Mouse (Mus musculus): ENCODE measurements around the gene Hoxc6. TPM values are rescaled to one million over a fixed set of nuclear protein-coding genes. Genes with fewer than 3 reads are reported as not detected.
A peak's percentile ranks its signal among the peaks of the same experiment; 100 is the strongest.

Hoxc6 gene
- total and polyA plus RNA-seq, 3 experiments = 0.42 to 4.5 (median 0.79) TPM

DNA sequence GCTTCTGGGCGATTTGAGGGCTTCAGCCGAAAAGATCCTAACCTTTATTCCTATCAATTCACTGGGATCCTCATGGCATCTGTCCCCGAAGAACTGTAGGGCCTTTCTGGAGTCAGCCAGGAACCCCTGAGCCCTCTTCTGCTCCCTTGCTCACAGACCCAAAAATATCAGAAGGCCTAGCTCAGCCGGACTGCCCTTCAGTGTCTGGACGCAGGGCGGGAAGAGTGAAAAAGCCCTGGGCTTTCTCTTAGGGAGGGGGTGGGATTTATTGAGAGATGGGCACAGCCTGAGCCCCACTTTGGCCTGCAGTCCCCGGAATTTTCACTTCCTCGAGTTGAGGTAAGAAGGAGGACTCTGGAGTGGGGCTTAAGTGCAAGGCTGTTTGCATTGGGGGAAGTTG is 34.8 kb upstream of the Hoxc6 start:
- Histone ChIP-seq H3K27me3 (replicated peaks) (peaks cover 93% of the 10 kb centered on the region), H3K9me3 (replicated peaks; ENCODE audit: low read length) (no peaks in the 10 kb centered on the region), H3K9ac (ENCODE audit: insufficient read depth, low read depth) (peak overlapping the region; percentile 7), H3K27ac (ENCODE audit: insufficient read depth, low read depth) (no peak overlapping the region), H3K36me3 (replicated peaks in 1 of 2; ENCODE audit: control insufficient read depth in 1 of 2, insufficient read depth in 1 of 2, low read length in 1 of 2) (no peaks in the 10 kb centered on the region), H3K4me2 (ENCODE audit: insufficient read depth, low read depth, poor library complexity, severe bottlenecking) (peak overlapping the region; percentile 79), H3K4me3 (replicated peaks in 1 of 3; ENCODE audit: low read depth in 2 of 3, low read length in 2 of 3, poor library complexity in 1 of 3) (no peak overlapping the region), H3K4me1 (ENCODE audit: control insufficient read depth in 1 of 2, insufficient read depth in 2 of 2) (peaks cover 3 to 32% of the 10 kb centered on the region in 2 experiments), H3K79me2 (replicated peaks; ENCODE audit: control insufficient read depth, extremely low read depth, insufficient read depth, poor library complexity, severe bottlenecking) (no peaks in the 10 kb centered on the region)
- TF ChIP-seq RCOR1 (conservative IDR thresholded peaks at IDR 0.05; ENCODE audit: low read depth, low read length) (no peak), POLR2AphosphoS2 (IDR thresholded peaks at IDR 0.05; ENCODE audit: low read depth, low read length) (no peak), TBP (conservative IDR thresholded peaks at IDR 0.05; ENCODE audit: low read depth, low read length) (no peak), ZC3H11A (IDR thresholded peaks at IDR 0.05; ENCODE audit: low read depth, low read length) (no peak)
- in situ Hi-C loops (cut with MboI; ENCODE audit: low pct_ligation_motif_present, low pct_unique_long_range_greater_than_20kb, low sequenced_read_pairs) = no loop called here
- dilution Hi-C loops (cut with MboI; ENCODE audit: extremely low pct_ligation_motif_present, extremely low pct_unique_long_range_greater_than_20kb, low sequenced_read_pairs) = no loop called here
- DNase-seq (ENCODE audit: extremely low read depth) = no peak

DNA sequence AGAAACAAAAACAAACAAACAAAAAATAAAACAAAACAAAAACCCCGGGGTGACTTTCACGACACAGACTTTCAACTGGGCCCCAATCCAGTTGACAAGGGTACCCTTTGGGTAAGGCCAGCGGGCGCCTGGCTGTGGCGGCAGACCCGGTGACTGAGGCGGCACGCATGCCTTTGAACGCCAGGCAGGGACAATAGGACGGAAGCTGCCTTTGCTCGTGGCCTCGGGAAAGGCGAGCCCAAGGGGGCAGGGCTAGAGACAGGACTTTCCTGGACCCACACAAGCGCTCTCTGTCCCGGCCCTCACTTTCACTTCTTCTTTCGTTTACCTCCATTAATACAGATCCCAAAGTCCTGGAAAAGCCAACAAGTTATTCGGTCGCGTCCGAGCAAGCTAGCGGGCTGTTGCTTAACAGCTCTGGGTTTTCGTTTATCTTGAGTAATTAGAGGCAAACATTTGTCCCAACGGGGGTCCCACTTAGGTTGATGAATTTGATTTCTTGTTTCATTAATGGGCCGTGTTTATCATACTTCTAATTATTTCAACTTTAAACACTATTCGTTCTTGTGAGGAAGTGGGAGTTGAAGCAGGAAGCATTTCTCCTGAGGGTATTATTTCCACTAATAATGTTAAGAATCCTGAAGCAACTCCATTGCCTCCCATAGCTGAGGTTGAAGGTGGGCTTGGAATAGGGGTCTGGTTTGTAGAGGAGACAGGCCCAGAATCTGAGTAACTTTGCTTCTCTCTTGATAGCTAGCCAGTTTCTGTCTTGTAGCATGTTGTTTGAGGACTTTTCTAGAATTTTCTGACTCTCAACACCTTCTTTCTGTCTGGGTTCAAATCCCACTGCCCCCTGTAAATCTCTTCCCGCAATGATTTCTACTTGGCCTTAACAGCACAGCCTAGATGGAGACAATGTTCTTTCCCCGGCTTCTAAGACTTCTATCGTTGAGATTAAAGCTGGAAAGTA is 34.1 kb upstream of the Hoxc6 start:
- DNase-seq (ENCODE audit: extremely low read depth) = no peak
- Histone ChIP-seq H3K27ac (ENCODE audit: insufficient read depth, low read depth) (no peak overlapping the region), H3K4me2 (ENCODE audit: insufficient read depth, low read depth, poor library complexity, severe bottlenecking) (peak overlapping the region; percentile 79), H3K27me3 (replicated peaks) (peaks cover 93% of the 10 kb centered on the region), H3K36me3 (replicated peaks in 1 of 2; ENCODE audit: control insufficient read depth in 1 of 2, insufficient read depth in 1 of 2, low read length in 1 of 2) (no peaks in the 10 kb centered on the region), H3K9ac (ENCODE audit: insufficient read depth, low read depth) (peak overlapping the region; percentile 7), H3K4me1 (ENCODE audit: control insufficient read depth in 1 of 2, insufficient read depth in 2 of 2) (peaks cover 6 to 32% of the 10 kb centered on the region in 2 experiments), H3K4me3 (replicated peaks in 1 of 3; ENCODE audit: low read depth in 2 of 3, low read length in 2 of 3, poor library complexity in 1 of 3) (no peak overlapping the region), H3K79me2 (replicated peaks; ENCODE audit: control insufficient read depth, extremely low read depth, insufficient read depth, poor library complexity, severe bottlenecking) (no peaks in the 10 kb centered on the region), H3K9me3 (replicated peaks; ENCODE audit: low read length) (no peaks in the 10 kb centered on the region)
- dilution Hi-C loops (cut with MboI; ENCODE audit: extremely low pct_ligation_motif_present, extremely low pct_unique_long_range_greater_than_20kb, low sequenced_read_pairs) (no loop called here), in situ Hi-C loops (cut with MboI; ENCODE audit: low pct_ligation_motif_present, low pct_unique_long_range_greater_than_20kb, low sequenced_read_pairs) (no loop called here)
- TF ChIP-seq MEF2A (IDR thresholded peaks at IDR 0.05; ENCODE audit: borderline replicate concordance, low read depth, low read length) (0 out of 2 replicates have a peak, but pooled peaks have one; percentile 37), MXI1 (IDR thresholded peaks at IDR 0.05; ENCODE audit: low read depth, low read length) (peak; percentile 29; the same call in 1 of the 2 replicates), MAX (IDR thresholded peaks at IDR 0.05; ENCODE audit: low read length) (0 out of 2 replicates have a peak, but pooled peaks have one; percentile 18), NRF1 (IDR thresholded peaks at IDR 0.05; ENCODE audit: low read depth, low read length) (0 out of 2 replicates have a peak, but pooled peaks have one; percentile 20), KAT2A (IDR thresholded peaks at IDR 0.05; ENCODE audit: insufficient replicate concordance, low read length) (no peak), MAZ (IDR thresholded peaks at IDR 0.05; ENCODE audit: low read depth, low read length) (0 out of 2 replicates have a peak, but pooled peaks have one; percentile 13), EP300 (IDR thresholded peaks at IDR 0.05; ENCODE audit: low read length) (peak; percentile 36), POLR2A (IDR thresholded peaks at IDR 0.05; ENCODE audit: low read depth, low read length) (no peak), PAX5 (IDR thresholded peaks at IDR 0.05; ENCODE audit: low read length) (no peak), IRF4 (IDR thresholded peaks at IDR 0.05; ENCODE audit: low read depth, low read length) (peak; percentile 79)
